Mouse (Mus musculus) left cerebral cortex, adult 6 months (tissue): ENCODE data around the gene Ispd. TPM values are rescaled to one million over a fixed set of nuclear protein-coding genes. Genes with fewer than 3 reads are reported as not detected.

ENCODE experiments used
- long read RNA-seq, 2 experiments: library from polyadenylated mRNA; unstranded; transcript quantifications; one replicate each; pipeline ENCODE4 v2.0.0; 2019 to 2020
- polyA plus RNA-seq: library from polyadenylated mRNA; unstranded; fragments of <200 nt; fragmentation: Nextera tagmentation; gene quantifications from 2 replicates; pipeline ENCODE4 v1.2.3, GENCODE M21; 2021

Gene Ispd
- polyA plus RNA-seq: 8.7 and 10.1 TPM in 2 replicates
- long read RNA-seq, experiment 1, full-length matches to known transcripts: 66 of 87 reads
- long read RNA-seq, experiment 1, partial matches to known transcripts: 5 of 87 reads
- long read RNA-seq, experiment 1, other reads (novel, unspliced or antisense): 16 of 87 reads
- long read RNA-seq, experiment 2, transcript Ispd-201 (10 exons, 2,690 nt): major isoform, 5 of 12 reads
- long read RNA-seq, experiment 2, partial matches to known transcripts: 2 of 12 reads
- long read RNA-seq, experiment 2, other reads (novel, unspliced or antisense): 3 of 12 reads

GRCm38 (mm10) chr12:36381441-36382340 lies at the start of gene Ispd, which contains the start of gene D630036H23Rik:
TSS of gene Ispd (plus strand) at chr12:36381450.
TSS of gene D630036H23Rik (minus strand) at chr12:36382181.

Other genes with a start within 250 kb of the Ispd start
- gene Ankmy2, start 224.3 kb upstream of the Ispd start, polyA plus RNA-seq: 30.9 and 37.6 TPM in 2 replicates
- gene Bzw2, start 223.4 kb upstream of the Ispd start, polyA plus RNA-seq: 27.1 and 29.4 TPM in 2 replicates
- not detected in 2 replicates for gene Lrrc72, start 128.1 kb upstream of the Ispd start, polyA plus RNA-seq
- 0.68 and 0.83 TPM in 2 replicates for gene Sostdc1, start 67.3 kb upstream of the Ispd start, polyA plus RNA-seq
- gene D630036H23Rik, start 731 bp downstream of the Ispd start, polyA plus RNA-seq: 2.6 and 2.9 TPM in 2 replicates